ENCODE assay signal across 15 mouse cellular contexts in the genomic region with DNA sequence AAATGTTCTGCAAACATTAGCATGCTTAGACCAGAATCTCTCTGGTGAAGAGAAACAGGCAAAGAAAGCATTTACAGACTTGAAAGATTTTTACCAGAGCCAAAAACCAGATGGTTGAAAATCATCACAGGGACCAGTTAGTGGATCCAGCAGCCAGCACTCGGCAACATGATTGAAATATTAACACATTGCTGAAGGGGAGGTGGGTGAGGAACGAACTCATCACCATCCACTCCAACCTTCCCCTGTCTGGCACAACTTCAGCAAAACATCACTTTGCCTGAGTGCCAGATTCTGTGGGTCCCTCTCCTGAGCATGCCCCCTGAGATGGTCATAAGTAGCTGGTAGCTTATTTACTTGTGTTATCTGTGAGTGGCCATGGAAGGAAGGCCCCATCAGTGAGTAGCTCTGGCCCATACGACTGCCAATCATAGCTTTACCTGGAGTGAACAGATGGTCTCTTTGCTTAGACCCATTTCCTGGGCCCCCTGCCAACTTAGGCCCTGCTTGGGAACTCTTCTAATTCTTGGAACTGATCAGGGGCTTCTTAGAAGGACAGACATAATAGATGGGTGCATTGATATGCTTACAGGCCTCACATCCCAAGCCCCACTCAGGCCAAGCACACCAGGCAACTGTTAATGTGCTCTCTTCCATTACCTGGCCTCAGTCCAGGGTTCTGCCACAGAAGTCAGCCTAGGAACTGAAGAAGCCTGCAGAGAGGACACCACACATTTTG. TPM values are rescaled to one million over a fixed set of nuclear protein-coding genes. Genes with fewer than 3 reads are reported as not detected.
DNase-seq lines count a peak whose midpoint lies in the region; ATAC-seq and TF ChIP-seq lines count a peak whose summit lies in the region.
"Had no signal": no experiment of that assay in that cellular context is flagged by ENCODE, and none has a peak within 500 bp of the region (broad histone marks: within the 10 kb centered on the region; RNA-seq: fewer than 3 reads in every experiment).

No protein-coding gene starts in this region.

- H3K9ac ChIP-seq in liver, embryonic 12.5 days: no peak overlapping the region
- no peak overlapping the region for H3K9ac ChIP-seq in hindbrain, postnatal 0 days (replicated peaks; ENCODE audit: low read length)
- H3K9ac ChIP-seq: lung, embryonic 15.5 days had no signal

- H3K27ac ChIP-seq in liver, embryonic 12.5 days: peak overlapping the region; percentile 3; the same call in 1 of the 2 replicates
- peak overlapping the region; percentile 27 for H3K27ac ChIP-seq in hindbrain, postnatal 0 days
- H3K27ac ChIP-seq: limb, embryonic 13.5 days; lung, embryonic 15.5 days had no signal

- no peak for TF ChIP-seq CTCF in hindbrain, postnatal 0 days (IDR thresholded peaks at IDR 0.05; ENCODE audit: low read depth)

- no peak for DNase-seq in liver
- peak; percentile 84 for DNase-seq in cerebellum, adult 9-11 months
- DNase-seq in hindbrain, postnatal 0 days (ENCODE audit: low spot score): peak; percentile 70
- no peak for DNase-seq in spleen, adult 18-20 months
- DNase-seq in urinary bladder, postnatal 25 days (ENCODE audit: low spot score): no peak
- DNase-seq: embryo, embryonic 11 days; gastrocnemius, postnatal 10 days; kidney, adult 18-20 months; right cerebral cortex, postnatal 14 days had no signal

- no peak overlapping the region for H3K4me2 ChIP-seq in liver, embryonic 12.5 days
- H3K4me2 ChIP-seq in hindbrain, postnatal 0 days (ENCODE audit: low read depth, low read length): no peak overlapping the region
- H3K4me2 ChIP-seq: limb, embryonic 13.5 days; lung, embryonic 15.5 days had no signal

- H3K36me3 ChIP-seq in liver, embryonic 12.5 days: peaks cover 20% of the 10 kb centered on the region
- H3K36me3 ChIP-seq in hindbrain, postnatal 0 days (ENCODE audit: insufficient read depth, low read length): no peaks in the 10 kb centered on the region
- H3K36me3 ChIP-seq: limb, embryonic 13.5 days; lung, embryonic 15.5 days had no signal

- WGBS in liver, embryonic 12.5 days (ENCODE audit: insufficient replicate concordance): 62% methylated on average over 3 of the region's 3 CpGs
- 38% methylated on average over 3 of the region's 3 CpGs for WGBS in hindbrain, postnatal 0 days

- no peak for ATAC-seq in liver, embryonic 12.5 days
- peak; percentile 52; the same call in 1 of the 2 replicates for ATAC-seq in cerebellum, adult (ENCODE audit: insufficient number of reproducible peaks, low FRiP score, low TSS enrichment)
- peak; percentile 70; the same call in 1 of the 2 replicates for ATAC-seq in hindbrain, postnatal 0 days
- ATAC-seq: CD4-positive, CD25-positive, alpha-beta regulatory T cell, adult 4 months had no signal

- H3K4me3 ChIP-seq in liver, embryonic 12.5 days: no peak overlapping the region
- no peak overlapping the region for H3K4me3 ChIP-seq in hindbrain, postnatal 0 days (ENCODE audit: low read length)
- H3K4me3 ChIP-seq: limb, embryonic 13.5 days; lung, embryonic 15.5 days had no signal

- H3K4me1 ChIP-seq in liver, embryonic 12.5 days: peaks cover 53% of the 10 kb centered on the region
- H3K4me1 ChIP-seq in hindbrain, postnatal 0 days (ENCODE audit: insufficient read depth, low read length): 0 out of 2 replicates have a peak, but pooled peaks cover 3% of the 10 kb centered on the region

- no peaks in the 10 kb centered on the region for H3K9me3 ChIP-seq in liver, embryonic 12.5 days (replicated peaks)
- no peaks in the 10 kb centered on the region for H3K9me3 ChIP-seq in hindbrain, postnatal 0 days (ENCODE audit: low read length)
- H3K9me3 ChIP-seq: limb, embryonic 13.5 days; lung, embryonic 15.5 days had no signal

- no peaks in the 10 kb centered on the region for H3K27me3 ChIP-seq in liver, embryonic 12.5 days (replicated peaks)
- no peaks in the 10 kb centered on the region for H3K27me3 ChIP-seq in hindbrain, postnatal 0 days (ENCODE audit: insufficient read depth, low read length)
- H3K27me3 ChIP-seq: limb, embryonic 13.5 days; lung, embryonic 15.5 days had no signal

RNA-seq across cellular contexts. Expression of a gene that starts 5.6 kb away (rescaled TPM):
- polyA plus RNA-seq in liver, embryonic 12.5 days (2016; fragmentation: Nextera tagmentation; extraction: Ambion mirVana): 110 TPM in 2 replicates
- total RNA-seq in hindbrain, postnatal 0 days (2014; rRNA removed): 11.8 and 14.0 TPM in 2 replicates
- 62.1 and 64.4 TPM in 2 replicates for polyA plus RNA-seq in hindbrain, postnatal 0 days (2015; fragmentation: Nextera tagmentation; extraction: Ambion mirVana)

RNA-seq across cellular contexts. Expression of a gene that starts 16.3 kb away (rescaled TPM):
- polyA plus RNA-seq in liver, embryonic 12.5 days (2016; fragmentation: Nextera tagmentation; extraction: Ambion mirVana): 41.1 and 44.3 TPM in 2 replicates
- 24.9 and 37.8 TPM in 2 replicates for total RNA-seq in hindbrain, postnatal 0 days (2014; rRNA removed)
- polyA plus RNA-seq in hindbrain, postnatal 0 days (2015; fragmentation: Nextera tagmentation; extraction: Ambion mirVana): 36.5 and 41.3 TPM in 2 replicates

RNA-seq across cellular contexts. Expression of a gene that starts 20.7 kb away (rescaled TPM):
- polyA plus RNA-seq in liver, embryonic 12.5 days (2016; fragmentation: Nextera tagmentation; extraction: Ambion mirVana): 96.3 and 98.6 TPM in 2 replicates
- total RNA-seq in hindbrain, postnatal 0 days (2014; rRNA removed): 77.5 and 86.1 TPM in 2 replicates
- polyA plus RNA-seq in hindbrain, postnatal 0 days (2015; fragmentation: Nextera tagmentation; extraction: Ambion mirVana): 87.4 and 89.8 TPM in 2 replicates

RNA-seq across cellular contexts. Expression of a gene that starts 24.3 kb away (rescaled TPM):
- polyA plus RNA-seq in liver, embryonic 12.5 days (2016; fragmentation: Nextera tagmentation; extraction: Ambion mirVana): 517 and 552 TPM in 2 replicates
- total RNA-seq in hindbrain, postnatal 0 days (2014; rRNA removed): 1.2 TPM in 1 of 2 replicates, not detected in the other
- polyA plus RNA-seq in hindbrain, postnatal 0 days (2015; fragmentation: Nextera tagmentation; extraction: Ambion mirVana): 0.34 and 0.98 TPM in 2 replicates
- total RNA-seq: heart, postnatal 25 days had no signal

RNA-seq across cellular contexts. Expression of a gene that starts 30.7 kb away (rescaled TPM):
- polyA plus RNA-seq in liver, embryonic 12.5 days (2016; fragmentation: Nextera tagmentation; extraction: Ambion mirVana): 590 and 610 TPM in 2 replicates
- 350 and 359 TPM in 2 replicates for total RNA-seq in hindbrain, postnatal 0 days (2014; rRNA removed)
- 418 and 457 TPM in 2 replicates for polyA plus RNA-seq in hindbrain, postnatal 0 days (2015; fragmentation: Nextera tagmentation; extraction: Ambion mirVana)

Comparison
In these comparisons a context has a peak if more than half of its experiments do, and no peak if none do; other contexts are left out.
1. DNase-seq: peak in cerebellum, adult 9-11 months (single experiment) and hindbrain, postnatal 0 days (single experiment); none in liver (single experiment), spleen, adult 18-20 months (0 of 2) and urinary bladder, postnatal 25 days (single experiment).